Mouse (Mus musculus): ENCODE measurements around the gene Fam8a1. TPM values are rescaled to one million over a fixed set of nuclear protein-coding genes. Genes with fewer than 3 reads are reported as not detected.

Fam8a1 gene
- polyA plus RNA-seq, 1 experiment from 2014 or later, result 15.4 TPM

GRCm38 (mm10) chr13:46695296-46695908 lies 26.1 kb downstream of the Fam8a1 start:
- Histone ChIP-seq H3K4me2 (replicated peaks) (no peak overlapping the region), H3K9me3 (ENCODE audit: control insufficient read depth, low read length) (no peaks in the 10 kb centered on the region), H3K36me3 (replicated peaks; ENCODE audit: control insufficient read depth, insufficient read depth) (peaks cover 44% of the 10 kb centered on the region), H3K4me1 (replicated peaks; ENCODE audit: control insufficient read depth, insufficient read depth, low read length) (no peaks in the 10 kb centered on the region), H3K27ac (no peak overlapping the region), H3K27me3 (ENCODE audit: control insufficient read depth, insufficient read depth, low read length) (no peaks in the 10 kb centered on the region), H3K9ac (no peak overlapping the region), H3K4me3 (replicated peaks; ENCODE audit: low read length) (no peak overlapping the region)
- ATAC-seq (ENCODE audit: low FRiP score) (no peak), DNase-seq (ENCODE audit: low spot score) (no peak)
- WGBS, result 68% methylated on average over 1 of the region's 1 CpGs

GRCm38 (mm10) chr13:46695932-46696331 lies 26.6 kb downstream of the Fam8a1 start:
- H3K9me3 ChIP-seq (ENCODE audit: control insufficient read depth, low read length), result no peaks in the 10 kb centered on the region
- WGBS, result 92% methylated on average over 1 of the region's 1 CpGs
- H3K27me3 ChIP-seq (ENCODE audit: control insufficient read depth, insufficient read depth, low read length), result no peaks in the 10 kb centered on the region

GRCm38 (mm10) chr13:46696788-46697187 lies 27.5 kb downstream of the Fam8a1 start:
- Histone ChIP-seq H3K4me1 (replicated peaks; ENCODE audit: control insufficient read depth, insufficient read depth, low read length) (no peaks in the 10 kb centered on the region), H3K9me3 (ENCODE audit: control insufficient read depth, low read length) (no peaks in the 10 kb centered on the region), H3K4me3 (replicated peaks; ENCODE audit: low read length) (no peak overlapping the region), H3K27me3 (ENCODE audit: control insufficient read depth, insufficient read depth, low read length) (no peaks in the 10 kb centered on the region), H3K4me2 (replicated peaks) (no peak overlapping the region), H3K36me3 (replicated peaks; ENCODE audit: control insufficient read depth, insufficient read depth) (peaks cover 54% of the 10 kb centered on the region), H3K27ac (no peak overlapping the region), H3K9ac (no peak overlapping the region)
- DNase-seq (ENCODE audit: low spot score), result no peak
- WGBS, result 92% methylated on average over 2 of the region's 2 CpGs
- ATAC-seq (ENCODE audit: low FRiP score), result no peak

More at GRCm38 (mm10) chr13:46695932-46696331, 26.6 kb downstream of the Fam8a1 start:
- peaks cover 47% of the 10 kb centered on the region for H3K36me3 ChIP-seq (replicated peaks; ENCODE audit: control insufficient read depth, insufficient read depth)
- no peak overlapping the region for H3K27ac ChIP-seq
- H3K4me3 ChIP-seq (replicated peaks; ENCODE audit: low read length), result no peak overlapping the region
- no peak overlapping the region for H3K4me2 ChIP-seq (replicated peaks)
- no peaks in the 10 kb centered on the region for H3K4me1 ChIP-seq (replicated peaks; ENCODE audit: control insufficient read depth, insufficient read depth, low read length)
- no peak overlapping the region for H3K9ac ChIP-seq
- DNase-seq (ENCODE audit: low spot score), result no peak
- ATAC-seq (ENCODE audit: low FRiP score), result no peak

GRCm38 (mm10) chr13:46699372-46699771 lies 30.1 kb downstream of the Fam8a1 start:
- WGBS, result 95% methylated on average over 1 of the region's 1 CpGs
- no peak overlapping the region for H3K9ac ChIP-seq

GRCm38 (mm10) chr13:46701486-46701885 lies 32.2 kb downstream of the Fam8a1 start:
- H3K4me1 ChIP-seq (replicated peaks; ENCODE audit: control insufficient read depth, insufficient read depth, low read length), result no peaks in the 10 kb centered on the region
- 95% methylated on average over 2 of the region's 2 CpGs for WGBS
- H3K27me3 ChIP-seq (ENCODE audit: control insufficient read depth, insufficient read depth, low read length), result no peaks in the 10 kb centered on the region
- H3K4me2 ChIP-seq (replicated peaks), result no peak overlapping the region
- peaks cover 33% of the 10 kb centered on the region for H3K36me3 ChIP-seq (replicated peaks; ENCODE audit: control insufficient read depth, insufficient read depth)
- H3K4me3 ChIP-seq (replicated peaks; ENCODE audit: low read length), result no peak overlapping the region
- H3K27ac ChIP-seq, result no peak overlapping the region
- no peak overlapping the region for H3K9ac ChIP-seq
- DNase-seq (ENCODE audit: low spot score) (no peak), ATAC-seq (ENCODE audit: low FRiP score) (no peak)
- H3K9me3 ChIP-seq (ENCODE audit: control insufficient read depth, low read length), result no peaks in the 10 kb centered on the region

More at GRCm38 (mm10) chr13:46699372-46699771, 30.1 kb downstream of the Fam8a1 start:
- Histone ChIP-seq H3K27me3 (ENCODE audit: control insufficient read depth, insufficient read depth, low read length) (no peaks in the 10 kb centered on the region), H3K36me3 (replicated peaks; ENCODE audit: control insufficient read depth, insufficient read depth) (peaks cover 42% of the 10 kb centered on the region), H3K4me2 (replicated peaks) (no peak overlapping the region), H3K4me3 (replicated peaks; ENCODE audit: low read length) (no peak overlapping the region), H3K9me3 (ENCODE audit: control insufficient read depth, low read length) (no peaks in the 10 kb centered on the region), H3K27ac (no peak overlapping the region), H3K4me1 (replicated peaks; ENCODE audit: control insufficient read depth, insufficient read depth, low read length) (no peaks in the 10 kb centered on the region)
- no peak for DNase-seq (ENCODE audit: low spot score)
- ATAC-seq (ENCODE audit: low FRiP score), result no peak

- Histone ChIP-seq H3K9me3 (ENCODE audit: control insufficient read depth, low read length) (no peaks in the 10 kb centered on the region), H3K36me3 (replicated peaks; ENCODE audit: control insufficient read depth, insufficient read depth) (peaks cover 35% of the 10 kb centered on the region), H3K9ac (no peak overlapping the region), H3K27me3 (ENCODE audit: control insufficient read depth, insufficient read depth, low read length) (no peaks in the 10 kb centered on the region), H3K27ac (no peak overlapping the region), H3K4me3 (replicated peaks; ENCODE audit: low read length) (no peak overlapping the region), H3K4me1 (replicated peaks; ENCODE audit: control insufficient read depth, insufficient read depth, low read length) (no peaks in the 10 kb centered on the region), H3K4me2 (replicated peaks) (no peak overlapping the region)
- DNase-seq (ENCODE audit: low spot score), result no peak
- ATAC-seq (ENCODE audit: low FRiP score), result no peak
- WGBS, result 88% methylated on average over 5 of the region's 5 CpGs
Observed at GRCm38 (mm10) chr13:46703138-46703537, 33.8 kb downstream of the Fam8a1 start.

GRCm38 (mm10) chr13:46713486-46713885 lies 44.2 kb downstream of the Fam8a1 start:
- 94% methylated on average over 5 of the region's 5 CpGs for WGBS
- no peaks in the 10 kb centered on the region for H3K27me3 ChIP-seq (ENCODE audit: control insufficient read depth, insufficient read depth, low read length)
- no peaks in the 10 kb centered on the region for H3K9me3 ChIP-seq (ENCODE audit: control insufficient read depth, low read length)
- ATAC-seq (ENCODE audit: low FRiP score) (no peak), DNase-seq (ENCODE audit: low spot score) (no peak)
- no peaks in the 10 kb centered on the region for H3K4me1 ChIP-seq (replicated peaks; ENCODE audit: control insufficient read depth, insufficient read depth, low read length)
- H3K27ac ChIP-seq, result no peak overlapping the region
- no peak overlapping the region for H3K4me2 ChIP-seq (replicated peaks)
- no peak overlapping the region for H3K9ac ChIP-seq
- H3K36me3 ChIP-seq (replicated peaks; ENCODE audit: control insufficient read depth, insufficient read depth), result peaks cover 61% of the 10 kb centered on the region
- no peak overlapping the region for H3K4me3 ChIP-seq (replicated peaks; ENCODE audit: low read length)

- no peak for ATAC-seq (ENCODE audit: low FRiP score)
- no peak overlapping the region for H3K4me2 ChIP-seq (replicated peaks)
Observed at GRCm38 (mm10) chr13:46715976-46716639, 46.8 kb downstream of the Fam8a1 start.

GRCm38 (mm10) chr13:46718893-46719400 lies 49.6 kb downstream of the Fam8a1 start:
- DNase-seq (ENCODE audit: low spot score) (no peak), ATAC-seq (ENCODE audit: low FRiP score) (no peak)
- no peaks in the 10 kb centered on the region; the same call in 1 of the 2 replicates for H3K4me1 ChIP-seq (replicated peaks; ENCODE audit: control insufficient read depth, insufficient read depth, low read length)
- H3K4me2 ChIP-seq (replicated peaks), result no peak overlapping the region
- H3K9ac ChIP-seq, result no peak overlapping the region
- H3K9me3 ChIP-seq (ENCODE audit: control insufficient read depth, low read length), result no peaks in the 10 kb centered on the region
- 85% methylated on average over 5 of the region's 5 CpGs for WGBS
- no peaks in the 10 kb centered on the region for H3K27me3 ChIP-seq (ENCODE audit: control insufficient read depth, insufficient read depth, low read length)
- H3K36me3 ChIP-seq (replicated peaks; ENCODE audit: control insufficient read depth, insufficient read depth), result peaks cover 17% of the 10 kb centered on the region
- H3K27ac ChIP-seq, result no peak overlapping the region
- H3K4me3 ChIP-seq (replicated peaks; ENCODE audit: low read length), result no peak overlapping the region

More at GRCm38 (mm10) chr13:46715976-46716639, 46.8 kb downstream of the Fam8a1 start:
- Histone ChIP-seq H3K9me3 (ENCODE audit: control insufficient read depth, low read length) (no peaks in the 10 kb centered on the region), H3K4me1 (replicated peaks; ENCODE audit: control insufficient read depth, insufficient read depth, low read length) (no peaks in the 10 kb centered on the region; the same call in 1 of the 2 replicates), H3K36me3 (replicated peaks; ENCODE audit: control insufficient read depth, insufficient read depth) (peaks cover 42% of the 10 kb centered on the region), H3K4me3 (replicated peaks; ENCODE audit: low read length) (no peak overlapping the region), H3K27me3 (ENCODE audit: control insufficient read depth, insufficient read depth, low read length) (no peaks in the 10 kb centered on the region), H3K27ac (no peak overlapping the region), H3K9ac (no peak overlapping the region)
- 79% methylated on average over 3 of the region's 3 CpGs for WGBS
- no peak for DNase-seq (ENCODE audit: low spot score)
